Mouse (Mus musculus) thymus, postnatal 0 days (tissue): ENCODE measurements around the gene Ybx1. TPM values are rescaled to one million over a fixed set of nuclear protein-coding genes. Genes with fewer than 3 reads are reported as not detected.
"Not testable (repeated sequence)": the region's sequence is repeated elsewhere in the genome, so short reads cannot be mapped to it uniquely, and the experiment has no call there.

Source experiments
- DNase-seq: peaks from one replicate; pipeline ENCODE4 v3.0.0-alpha.2; 2015; ENCODE audit warnings: low spot score
- polyA plus RNA-seq: library from polyadenylated mRNA; unstranded; fragments of >200 nt; fragmentation: Nextera tagmentation; extraction: Ambion mirVana; gene quantifications from 2 replicates; pipeline ENCODE4 v1.2.1, GENCODE M21; 2015

The Ybx1 gene
- 532 and 561 TPM in 2 replicates for polyA plus RNA-seq

- peak; percentile 98 for DNase-seq
These were observed at the start of gene Ybx1 for GRCm38 (mm10) chr4:119294415-119295133. Ybx1 (minus strand) TSS chr4:119294604.

GRCm38 (mm10) chr4:119338861-119339361, 44.5 kb upstream of the Ybx1 start:
- DNase-seq, result peak; percentile 41

- no peak for DNase-seq
These were observed 44.0 kb upstream of the Ybx1 start for GRCm38 (mm10) chr4:119338422-119338821.

- DNase-seq, result no peak
These were observed 39.1 kb upstream of the Ybx1 start for GRCm38 (mm10) chr4:119333487-119333886.

- DNase-seq, result no peak
These were observed 26.6 kb upstream of the Ybx1 start for GRCm38 (mm10) chr4:119320896-119321550.

- peak; percentile 96 for DNase-seq
These were observed 25.9 kb upstream of the Ybx1 start, which contains the start of gene Ppih for GRCm38 (mm10) chr4:119320131-119320830. Ppih (minus strand) TSS chr4:119320546.

GRCm38 (mm10) chr4:119313756-119314155, 19.4 kb upstream of the Ybx1 start:
- DNase-seq, result no peak

- no peak for DNase-seq
These were observed 11.0 kb upstream of the Ybx1 start for GRCm38 (mm10) chr4:119305418-119305817.

- DNase-seq, result no peak
These were observed 8.9 kb upstream of the Ybx1 start for GRCm38 (mm10) chr4:119303291-119303690.

GRCm38 (mm10) chr4:119301777-119302176, 7.4 kb upstream of the Ybx1 start:
- no peak for DNase-seq

GRCm38 (mm10) chr4:119300761-119301160, 6.4 kb upstream of the Ybx1 start:
- DNase-seq, result no peak

GRCm38 (mm10) chr4:119297361-119297760, 3.0 kb upstream of the Ybx1 start:
- DNase-seq, result no peak

- no peak for DNase-seq
These were observed 690 bp upstream of the Ybx1 start for GRCm38 (mm10) chr4:119295134-119295453.

- DNase-seq, result peak; percentile 41
These were observed 688 bp downstream of the Ybx1 start for GRCm38 (mm10) chr4:119293574-119294258.

GRCm38 (mm10) chr4:119292771-119293573, 1.4 kb downstream of the Ybx1 start:
- DNase-seq, result peak; percentile 56

GRCm38 (mm10) chr4:119291921-119292320, 2.5 kb downstream of the Ybx1 start:
- no peak for DNase-seq

GRCm38 (mm10) chr4:119285336-119285735, 9.1 kb downstream of the Ybx1 start:
- DNase-seq, result no peak

- no peak for DNase-seq
These were observed 9.5 kb downstream of the Ybx1 start for GRCm38 (mm10) chr4:119284861-119285260.

GRCm38 (mm10) chr4:119278784-119279183, 15.6 kb downstream of the Ybx1 start:
- DNase-seq, result not testable (repeated sequence)

GRCm38 (mm10) chr4:119275726-119276125, 18.7 kb downstream of the Ybx1 start:
- no peak for DNase-seq

GRCm38 (mm10) chr4:119275226-119275625, 19.2 kb downstream of the Ybx1 start:
- DNase-seq, result no peak
